Mouse (Mus musculus) left cerebral cortex, adult 2 months (tissue): ENCODE measurements around the gene Sik3. TPM values are rescaled to one million over a fixed set of nuclear protein-coding genes. Genes with fewer than 3 reads are reported as not detected.
A peak's percentile ranks its signal among the peaks of the same experiment; 100 is the strongest.
"Not testable (repeated sequence)": the region's sequence is repeated elsewhere in the genome, so short reads cannot be mapped to it uniquely, and the experiment has no call there.

Experiments
- DNase-seq, 2 experiments: peaks; one replicate each; pipeline ENCODE4 v3.0.0; 2021 to 2022; ENCODE audit warnings: low spot score in 2 of 2, mixed read lengths in 1 of 2; ENCODE audit errors: extremely low spot score in 1 of 2
- H3K27ac ChIP-seq: fragments of 200-600 bp; 2 replicates; pipeline ENCODE4 v1.8.1; 2022
- H3K4me3 ChIP-seq: fragments of 200-600 bp; 2 replicates; pipeline ENCODE4 v1.8.1; 2022
- CTCF ChIP-seq: fragments of 200-600 bp; IDR thresholded peaks from 2 replicates; pipeline ENCODE4 v1.8.1; 2022; ENCODE audit warnings: antibody characterized with exemption, mild to moderate bottlenecking, moderate library complexity
- intact Hi-C: fragments of 180-260 bp; cut with DNase I; formaldehyde crosslinking; loops from one replicate; pipeline ENCODE4 v1.15.1; 2025
- total RNA-seq, 2 experiments: library from RNA; stranded (reverse); gene quantifications; 2 replicates each; pipeline ENCODE4 v1.2.3; 2021

The Sik3 gene
- total RNA-seq, 2 experiments from 2014 or later = 122 to 127 TPM

GRCm38 (mm10) chr9:46126295-46126694 lies 113.7 kb downstream of the Sik3 start:
- no peak for DNase-seq
- no peak overlapping the region for H3K4me3 ChIP-seq
- intact Hi-C loops = no loop called here
- no peak overlapping the region for H3K27ac ChIP-seq
- no peak for TF ChIP-seq CTCF

GRCm38 (mm10) chr9:46127326-46127725 lies 114.7 kb downstream of the Sik3 start:
- DNase-seq = no peak

DNA sequence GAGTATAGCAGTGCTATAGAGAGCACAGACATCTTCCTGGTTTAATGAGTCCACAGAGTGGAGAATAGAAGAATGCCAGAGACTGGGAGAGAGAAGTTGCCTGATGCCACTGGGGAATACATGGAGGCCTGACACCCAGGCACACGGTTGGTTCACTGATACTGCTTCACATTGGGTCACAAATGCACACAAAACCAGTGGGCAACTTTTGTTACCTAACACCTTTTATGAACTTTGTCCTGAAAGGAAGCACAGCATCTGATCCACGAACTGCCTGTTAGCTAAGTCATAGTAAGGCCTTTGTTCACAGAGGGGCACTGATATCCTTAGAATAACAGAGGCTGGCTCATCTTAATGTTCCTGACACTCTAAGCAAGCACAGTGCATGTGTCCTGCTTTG lies 116.6 kb downstream of the Sik3 start:
- Histone ChIP-seq H3K4me3 (no peak overlapping the region), H3K27ac (no peak overlapping the region)
- DNase-seq = no peak
- intact Hi-C loops = no loop called here
- TF ChIP-seq CTCF = no peak

More at GRCm38 (mm10) chr9:46127326-46127725, 114.7 kb downstream of the Sik3 start:
- no peak for TF ChIP-seq CTCF
- Histone ChIP-seq H3K4me3 (no peak overlapping the region), H3K27ac (no peak overlapping the region)
- intact Hi-C loops = no loop called here

GRCm38 (mm10) chr9:46132821-46133220 lies 120.2 kb downstream of the Sik3 start:
- intact Hi-C loops, H3K27ac ChIP-seq, DNase-seq, H3K4me3 ChIP-seq: not testable (repeated sequence)

GRCm38 (mm10) chr9:46138831-46139230 lies 126.2 kb downstream of the Sik3 start:
- TF ChIP-seq CTCF = no peak
- no peak for DNase-seq
- no peak overlapping the region for H3K27ac ChIP-seq
- H3K4me3 ChIP-seq = no peak overlapping the region
- intact Hi-C loops = no loop called here

GRCm38 (mm10) chr9:46140811-46141210 lies 128.2 kb downstream of the Sik3 start:
- intact Hi-C loops = no loop called here
- TF ChIP-seq CTCF = no peak
- Histone ChIP-seq H3K27ac (no peak overlapping the region), H3K4me3 (no peak overlapping the region)
- DNase-seq = no peak

DNA sequence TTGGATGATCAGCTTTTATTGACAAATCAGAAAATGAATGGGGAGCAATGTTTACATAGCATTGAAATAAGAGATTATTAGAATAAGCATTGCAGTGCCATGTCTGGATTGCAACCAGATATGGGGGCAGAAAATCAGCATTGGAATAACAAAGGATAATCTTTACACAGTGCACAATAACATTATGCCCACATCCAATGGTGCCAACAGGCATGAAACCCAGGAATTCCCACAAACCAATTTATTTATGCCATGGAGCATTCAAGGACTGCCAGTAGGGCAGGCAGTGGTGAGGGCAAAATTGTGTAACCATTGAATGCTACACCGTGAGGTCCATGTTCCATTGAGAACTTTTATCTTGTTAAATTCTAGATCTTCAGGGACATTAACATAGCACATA lies 129.4 kb downstream of the Sik3 start:
- H3K27ac ChIP-seq = no peak overlapping the region
- DNase-seq = no peak
- TF ChIP-seq CTCF = no peak
- H3K4me3 ChIP-seq = no peak overlapping the region
- intact Hi-C loops = no loop called here

- TF ChIP-seq CTCF = no peak
- DNase-seq = no peak
These were observed 129.9 kb downstream of the Sik3 start for GRCm38 (mm10) chr9:46142492-46142891.

DNA sequence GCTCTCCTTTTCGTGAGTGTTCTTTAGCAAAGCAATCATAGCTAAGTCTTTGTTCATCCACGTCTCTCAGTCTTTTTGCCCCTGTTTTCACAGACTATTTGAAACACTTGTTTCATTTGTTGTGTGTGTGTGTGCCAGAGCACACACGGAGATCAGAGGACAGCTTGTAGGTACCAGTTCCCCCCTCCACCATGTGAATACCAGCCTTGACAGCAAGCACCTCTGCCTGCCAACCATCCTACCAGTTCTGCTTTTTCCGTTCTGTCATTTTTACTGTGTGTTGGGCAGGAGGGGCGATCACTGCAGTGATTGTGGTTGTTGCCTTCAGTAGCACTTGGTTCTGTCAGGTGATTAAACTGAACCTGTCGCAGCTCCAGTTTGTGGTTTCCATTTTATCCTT lies 132.4 kb downstream of the Sik3 start:
- DNase-seq = no peak
- no peak for TF ChIP-seq CTCF
- H3K27ac ChIP-seq = no peak overlapping the region
- no peak overlapping the region for H3K4me3 ChIP-seq
- intact Hi-C loops = no loop called here

More at GRCm38 (mm10) chr9:46142492-46142891, 129.9 kb downstream of the Sik3 start:
- H3K27ac ChIP-seq = no peak overlapping the region
- intact Hi-C loops = no loop called here
- H3K4me3 ChIP-seq = no peak overlapping the region

- no peak overlapping the region for H3K27ac ChIP-seq
- no peak overlapping the region for H3K4me3 ChIP-seq
- TF ChIP-seq CTCF = no peak
- DNase-seq = no peak
- intact Hi-C loops = no loop called here
These were observed 133.8 kb downstream of the Sik3 start for GRCm38 (mm10) chr9:46146437-46146836.

DNA sequence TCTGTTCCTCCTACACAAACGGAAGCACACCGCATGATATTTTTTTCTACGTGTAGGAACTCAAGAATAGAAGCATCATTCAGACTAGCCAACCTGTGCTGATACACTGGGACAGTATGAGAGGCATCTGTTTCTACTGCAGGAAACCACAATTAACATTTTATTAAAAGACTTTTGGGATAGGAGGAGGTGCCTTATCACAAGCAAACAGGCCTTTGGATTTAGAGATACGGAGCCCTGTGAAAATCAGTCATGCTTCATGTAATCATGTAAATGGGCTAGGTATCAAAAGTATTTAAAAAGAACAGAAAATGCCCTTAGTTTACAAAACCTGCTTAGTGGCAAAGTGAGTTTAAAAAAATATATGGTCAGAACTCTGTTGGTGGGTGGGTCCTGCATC lies 136.1 kb downstream of the Sik3 start:
- no peak overlapping the region for H3K4me3 ChIP-seq
- DNase-seq = no peak

DNA sequence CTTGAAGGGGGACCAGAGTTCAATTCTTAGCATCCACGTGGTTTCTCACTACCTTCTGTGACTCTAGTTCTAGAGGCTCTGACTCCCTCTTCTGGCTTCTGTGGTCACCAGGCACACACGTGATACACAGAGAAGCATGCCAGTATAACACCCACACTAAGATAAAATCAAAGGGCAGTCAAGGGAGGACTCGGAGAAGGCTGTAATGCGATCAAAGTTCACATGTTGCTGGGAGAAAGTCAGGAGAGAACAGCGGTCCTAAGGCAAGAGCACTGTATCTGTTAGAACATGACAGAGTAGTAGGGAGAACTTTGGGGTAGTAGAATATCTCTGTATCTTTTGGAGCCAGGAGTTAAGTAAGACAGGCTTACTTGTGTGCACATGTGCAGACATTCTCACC lies 136.8 kb downstream of the Sik3 start:
- intact Hi-C loops = no loop called here
- H3K4me3 ChIP-seq = no peak overlapping the region
- TF ChIP-seq CTCF = no peak
- no peak overlapping the region for H3K27ac ChIP-seq
- no peak for DNase-seq

More for the DNA sequence above, 136.1 kb downstream of the Sik3 start:
- TF ChIP-seq CTCF = no peak
- no peak overlapping the region for H3K27ac ChIP-seq
- intact Hi-C loops = no loop called here

DNA sequence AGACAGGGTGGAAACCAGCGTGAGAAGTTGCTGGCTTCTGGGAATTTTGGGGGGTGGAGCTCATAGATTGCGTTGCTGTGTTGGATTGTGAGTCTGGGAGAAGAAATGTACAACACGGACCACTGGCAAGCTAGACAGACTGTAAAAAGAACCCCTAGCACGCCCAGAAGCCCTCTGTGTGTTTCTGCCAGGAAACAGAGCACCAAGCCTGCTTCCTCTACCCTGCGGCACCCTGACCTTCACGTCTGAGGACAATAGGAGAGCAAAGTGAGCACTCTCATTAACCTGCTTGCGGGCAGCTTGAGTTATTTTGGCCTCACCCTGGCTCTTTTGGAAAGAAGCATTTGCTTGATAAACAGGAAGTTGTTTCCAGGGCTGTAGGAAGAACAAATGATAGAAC lies 137.5 kb downstream of the Sik3 start:
- DNase-seq = no peak
- intact Hi-C loops = no loop called here
- TF ChIP-seq CTCF = no peak
- H3K4me3 ChIP-seq = no peak overlapping the region
- H3K27ac ChIP-seq = peak overlapping the region; percentile 32; the same call in 1 of the 2 replicates
